Comparison of ENCODE assay signal across 8 mouse cellular contexts in genomic region chr10:77251223-77251783, GRCm38 (mm10). TPM values are rescaled to one million over a fixed set of nuclear protein-coding genes. Genes with fewer than 3 reads are reported as not detected.
A peak's percentile ranks its signal among the peaks of the same experiment; 100 is the strongest.
DNase-seq lines count a peak whose midpoint lies in the region; ATAC-seq and TF ChIP-seq lines count a peak whose summit lies in the region.

No protein-coding gene starts in this region.

- H3K4me3 ChIP-seq in gastrocnemius, adult 2 months = peak overlapping the region; percentile 67
- peak overlapping the region; percentile 35 for H3K4me3 ChIP-seq in C2C12 (ENCODE audit: insufficient read depth, poor library complexity, severe bottlenecking)
- peak overlapping the region; percentile 42 for H3K4me3 ChIP-seq in cerebellum, adult 2 months (replicated peaks; ENCODE audit: insufficient read depth, low read depth, low read length)
- no peak overlapping the region for H3K4me3 ChIP-seq in hindbrain, postnatal 0 days (ENCODE audit: low read length)

- H3K9me3 ChIP-seq in hindbrain, postnatal 0 days (ENCODE audit: low read length) = no peaks in the 10 kb centered on the region

- peak overlapping the region; percentile 35 for H3ac ChIP-seq in C2C12 (ENCODE audit: control insufficient read depth, insufficient read length, low read depth)

- H3K9ac ChIP-seq in hindbrain, postnatal 0 days (replicated peaks; ENCODE audit: low read length) = no peak overlapping the region

- TF ChIP-seq POLR2A in cerebellum, adult 2 months (IDR thresholded peaks at IDR 0.05; ENCODE audit: borderline replicate concordance, insufficient read depth, low read length) = no peak; the same call in 1 of the 2 replicates

- peak; percentile 26; the same call in 1 of the 2 replicates for TF ChIP-seq CTCF in gastrocnemius, adult 2 months (IDR thresholded peaks at IDR 0.05)
- TF ChIP-seq CTCF in C2C12 (IDR thresholded peaks at IDR 0.05; ENCODE audit: control insufficient read depth, insufficient read depth, insufficient read length) = no peak
- peak; percentile 19; the same call in 1 of the 2 replicates for TF ChIP-seq CTCF in cerebellum, adult 2 months (IDR thresholded peaks at IDR 0.05; ENCODE audit: borderline replicate concordance, insufficient read depth, low read depth, low read length)
- peak; percentile 38 for TF ChIP-seq CTCF in hindbrain, postnatal 0 days (IDR thresholded peaks at IDR 0.05; ENCODE audit: low read depth)

- H3K27me3 ChIP-seq in C2C12 (ENCODE audit: control insufficient read depth, insufficient read depth, insufficient read length) = no peaks in the 10 kb centered on the region
- H3K27me3 ChIP-seq in cerebellum, adult 2 months (ENCODE audit: control insufficient read depth, insufficient read depth, low read length) = no peaks in the 10 kb centered on the region
- H3K27me3 ChIP-seq in hindbrain, postnatal 0 days (ENCODE audit: insufficient read depth, low read length) = no peaks in the 10 kb centered on the region

- 9% methylated on average over 18 of the region's 18 CpGs for WGBS in cerebellum, adult 2 months
- WGBS in hindbrain, postnatal 0 days = 54% methylated on average over 18 of the region's 18 CpGs

- H3K4me2 ChIP-seq in hindbrain, postnatal 0 days (ENCODE audit: low read depth, low read length) = no peak overlapping the region

- intact Hi-C loops in gastrocnemius, adult 2 months (cut with DNase I) = loop anchor here (5.0 to 10.0 kb wide), 2 partner anchors 44 to 417 kb away; no protein-coding TSS in a partner anchor

- peak overlapping the region; percentile 59 for H3K27ac ChIP-seq in gastrocnemius, adult 2 months
- peak overlapping the region; percentile 30 for H3K27ac ChIP-seq in cerebellum, adult 2 months (ENCODE audit: insufficient read depth, low read length)
- H3K27ac ChIP-seq in hindbrain, postnatal 0 days = no peak overlapping the region

- H3K36me3 ChIP-seq in C2C12 (ENCODE audit: control insufficient read depth, insufficient read depth) = no peaks in the 10 kb centered on the region
- no peaks in the 10 kb centered on the region for H3K36me3 ChIP-seq in hindbrain, postnatal 0 days (ENCODE audit: insufficient read depth, low read length)

- ATAC-seq in hindbrain, postnatal 0 days = 0 out of 2 replicates have a peak, but pooled peaks have one; percentile 18
- no peak for ATAC-seq in monocyte, adult 5-6 weeks (replicated peaks; ENCODE audit: insufficient number of reproducible peaks, low FRiP score, low TSS enrichment, poor library complexity, severe bottlenecking)

- no peaks in the 10 kb centered on the region for H3K79me3 ChIP-seq in C2C12 (ENCODE audit: low read depth)

- DNase-seq in gastrocnemius, adult 2 months = peak; percentile 47
- DNase-seq in gastrocnemius, adult 8-10 months (ENCODE audit: low spot score in 2 of 2) = no peak
- peak; percentile 69 to 81 for DNase-seq in cerebellum, adult 2 months
- DNase-seq in hindbrain, postnatal 0 days (ENCODE audit: low spot score) = peak; percentile 51
- DNase-seq in lung, postnatal 14 days = peak; percentile 31
- no peak for DNase-seq in frontal cortex, postnatal 25 days (ENCODE audit: low spot score in 2 of 2)

- H3K79me2 ChIP-seq in C2C12 (ENCODE audit: control insufficient read depth, insufficient read depth) = peaks cover 14% of the 10 kb centered on the region

- H3K4me1 ChIP-seq in cerebellum, adult 2 months (ENCODE audit: control insufficient read depth, insufficient read depth, low read length) = peaks cover 37% of the 10 kb centered on the region
- peaks cover 15% of the 10 kb centered on the region for H3K4me1 ChIP-seq in hindbrain, postnatal 0 days (ENCODE audit: insufficient read depth, low read length)

TF ChIP-seq in C2C12, 6 proteins besides CTCF, POLR2A, EP300 and RAD21:
- no peak for TF ChIP-seq MAX (IDR thresholded peaks at IDR 0.05)
- TF ChIP-seq USF1 (IDR thresholded peaks at IDR 0.05; ENCODE audit: low read depth) = no peak
- TF ChIP-seq MYOD1 (IDR thresholded peaks at IDR 0.05; ENCODE audit: control insufficient read depth, insufficient read length, low read depth) = no peak

RNA-seq across cellular contexts. Expression of gene Pofut2, which starts 7.7 kb away (rescaled TPM):
- 10 to 100 TPM; 21.9 to 25.2 TPM for total RNA-seq in gastrocnemius, adult 2 months (2021)
- 10 to 100 TPM; 22.7 to 29.5 (median 23.8) TPM for total RNA-seq in gastrocnemius, adult 8-10 months (2022)
- polyA plus RNA-seq in C2C12 (2012; fragmentation: generic; extraction: Trizol) = 105 TPM
- polyA plus RNA-seq in cerebellum, adult 2 months (2012; rRNA removed) = 44.9 and 45.2 TPM in 2 replicates
- 48.2 and 52.4 TPM in 2 replicates for total RNA-seq in hindbrain, postnatal 0 days (2014; rRNA removed)
- polyA plus RNA-seq in hindbrain, postnatal 0 days (2015; fragmentation: Nextera tagmentation; extraction: Ambion mirVana) = 47.0 and 47.7 TPM in 2 replicates
- total RNA-seq in monocyte, adult 5-6 weeks (2017) = 16.3 to 29.2 TPM (median 21.8 TPM) in 3 replicates

Comparison
In these comparisons a context has a peak if more than half of its experiments do, and no peak if none do; other contexts are left out.
1. DNase-seq: peak in gastrocnemius, adult 2 months (single experiment), cerebellum, adult 2 months (2 of 2), hindbrain, postnatal 0 days (single experiment) and lung, postnatal 14 days (single experiment); none in gastrocnemius, adult 8-10 months (0 of 2) and frontal cortex, postnatal 25 days (0 of 2).